Mouse (Mus musculus) macrophage (primary cell): ENCODE results near the gene Dis3l2. TPM values are rescaled to one million over a fixed set of nuclear protein-coding genes. Genes with fewer than 3 reads are reported as not detected.

Experiments
- H3K27ac ChIP-seq: fragments of 350-480 bp; formaldehyde crosslinking; 2 replicates; pipeline ENCODE4 v1.9.0; 2021
- H3K36me3 ChIP-seq: fragments of 350-480 bp; formaldehyde crosslinking; 2 replicates; pipeline ENCODE4 v1.9.0; 2021; ENCODE audit errors: inconsistent target
- H3K4me3 ChIP-seq: fragments of 350-480 bp; formaldehyde crosslinking; 2 replicates; pipeline ENCODE4 v1.9.0; 2021; ENCODE audit errors: inconsistent target
- H3K79me2 ChIP-seq: fragments of 350-480 bp; formaldehyde crosslinking; 2 replicates; pipeline ENCODE4 v1.9.0; 2021; ENCODE audit errors: inconsistent target
- WGBS: methylation state at CpG from one replicate; pipeline ENCODE4 v1.1.7; 2026; ENCODE audit warnings: inconsistent platforms; ENCODE audit not compliant: missing documents; 5-methylcytosine and 5-hydroxymethylcytosine counted together
- polyA plus RNA-seq: library from polyadenylated mRNA; stranded (reverse); fragments of 250-400 nt; gene quantifications from 3 replicates; pipeline ENCODE4 v1.2.4, GENCODE M21; 2018; ENCODE audit warnings: inconsistent platforms

Dis3l2 gene
- polyA plus RNA-seq, 1 experiment from 2014 or later, result 14.0 TPM

- H3K79me2 ChIP-seq, result no peaks in the 10 kb centered on the region
- no peaks in the 10 kb centered on the region for H3K36me3 ChIP-seq
- WGBS, result 100% methylated on average over 1 of the region's 1 CpGs
- no peak overlapping the region for H3K4me3 ChIP-seq
- H3K27ac ChIP-seq, result no peak overlapping the region
Observed at GRCm38 (mm10) chr1:87030652-87031051, 327.0 kb downstream of the Dis3l2 start.

- no peaks in the 10 kb centered on the region for H3K36me3 ChIP-seq
- no peak overlapping the region for H3K4me3 ChIP-seq
- H3K79me2 ChIP-seq, result no peaks in the 10 kb centered on the region
- WGBS, result 97% methylated on average over 7 of the region's 7 CpGs
- no peak overlapping the region for H3K27ac ChIP-seq
Observed at GRCm38 (mm10) chr1:87032466-87032865, 328.9 kb downstream of the Dis3l2 start.

DNA sequence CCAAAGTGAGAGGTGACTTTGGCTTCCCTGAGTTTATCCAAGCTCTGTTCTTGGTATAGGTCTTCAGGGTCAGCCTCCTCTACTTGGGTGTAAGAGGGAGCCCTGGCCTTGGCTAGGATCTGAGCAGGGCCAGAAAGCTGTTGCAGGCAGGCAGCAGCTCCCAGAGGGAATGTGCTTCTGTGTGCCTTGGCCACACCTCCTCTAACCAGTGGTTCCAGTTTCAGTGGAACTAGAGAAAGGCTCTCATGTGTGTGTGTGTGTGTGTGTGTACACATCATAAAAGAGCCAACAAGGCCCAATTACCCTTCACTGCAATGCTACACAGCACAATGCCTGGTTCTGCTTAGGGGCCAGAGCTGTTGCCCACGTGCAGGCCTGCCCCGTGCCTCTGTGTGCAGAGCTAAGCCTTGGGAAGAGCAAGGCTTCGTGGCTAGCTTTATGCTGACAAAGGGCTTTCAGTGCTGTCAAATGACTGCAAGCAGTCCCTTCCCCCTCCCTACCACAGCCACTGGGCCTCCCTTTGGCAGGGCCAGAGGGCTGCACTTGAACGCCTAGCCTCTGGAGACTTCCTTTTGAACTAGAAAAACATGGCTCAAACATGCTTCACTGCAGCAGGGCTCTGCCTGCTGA, 332.0 kb downstream of the Dis3l2 start:
- Histone ChIP-seq H3K4me3 (no peak overlapping the region), H3K79me2 (no peaks in the 10 kb centered on the region), H3K36me3 (no peaks in the 10 kb centered on the region), H3K27ac (peak overlapping the region; percentile 92)
- 33% methylated on average over 1 of the region's 4 CpGs for WGBS

DNA sequence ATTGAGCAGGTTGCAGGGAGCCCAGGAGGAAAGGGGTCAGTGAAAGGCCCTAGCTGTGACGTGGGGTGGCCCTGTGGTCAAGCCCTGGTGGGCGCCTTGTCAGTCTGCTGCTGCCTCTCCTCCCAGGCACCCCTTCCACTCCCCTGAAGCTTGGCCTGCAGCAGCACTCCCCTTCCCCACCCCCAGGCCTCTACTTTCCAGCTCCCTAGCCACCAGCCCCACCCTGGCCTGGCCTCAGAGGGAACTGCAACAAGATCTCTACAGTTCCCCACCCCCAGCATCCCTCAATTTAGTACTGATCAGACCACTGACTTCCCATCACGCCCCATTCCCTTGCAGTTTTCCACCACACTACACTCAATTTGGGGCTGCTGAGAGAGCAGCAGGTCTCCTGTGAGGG, 332.7 kb downstream of the Dis3l2 start:
- Histone ChIP-seq H3K36me3 (no peaks in the 10 kb centered on the region), H3K4me3 (no peak overlapping the region), H3K79me2 (no peaks in the 10 kb centered on the region), H3K27ac (peak overlapping the region; percentile 92)
- 97% methylated on average over 3 of the region's 3 CpGs for WGBS

DNA sequence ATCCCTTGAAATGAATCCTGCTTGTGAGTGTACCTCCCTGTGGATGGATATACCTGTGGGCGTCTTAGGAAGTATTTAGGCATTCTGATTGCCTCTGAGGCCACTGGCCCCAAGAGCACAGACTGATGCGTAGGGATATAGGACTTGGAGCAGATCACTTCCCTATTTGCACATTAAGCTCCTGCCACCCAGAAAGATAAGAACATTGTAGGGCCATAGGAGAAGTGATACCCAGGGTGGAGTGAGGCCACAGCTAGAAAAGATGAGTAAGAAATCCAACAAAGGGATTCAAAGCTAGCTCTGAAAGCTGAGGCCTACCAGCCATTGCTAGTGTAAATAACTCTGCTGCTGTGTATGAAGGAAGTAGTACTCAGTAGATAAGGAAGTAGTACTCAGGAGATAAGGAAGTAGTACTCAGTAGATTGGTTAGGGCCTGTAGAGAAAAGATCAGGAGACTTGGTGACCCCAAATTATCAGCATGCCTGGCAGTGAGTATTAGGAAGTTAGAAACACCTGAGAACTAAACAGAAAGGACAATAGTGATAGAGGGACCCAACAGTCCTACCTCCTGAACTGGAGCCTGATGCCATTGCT, 335.0 kb downstream of the Dis3l2 start:
- Histone ChIP-seq H3K27ac (no peak overlapping the region), H3K36me3 (no peaks in the 10 kb centered on the region), H3K79me2 (no peaks in the 10 kb centered on the region), H3K4me3 (no peak overlapping the region)
- 94% methylated on average over 2 of the region's 2 CpGs for WGBS

DNA sequence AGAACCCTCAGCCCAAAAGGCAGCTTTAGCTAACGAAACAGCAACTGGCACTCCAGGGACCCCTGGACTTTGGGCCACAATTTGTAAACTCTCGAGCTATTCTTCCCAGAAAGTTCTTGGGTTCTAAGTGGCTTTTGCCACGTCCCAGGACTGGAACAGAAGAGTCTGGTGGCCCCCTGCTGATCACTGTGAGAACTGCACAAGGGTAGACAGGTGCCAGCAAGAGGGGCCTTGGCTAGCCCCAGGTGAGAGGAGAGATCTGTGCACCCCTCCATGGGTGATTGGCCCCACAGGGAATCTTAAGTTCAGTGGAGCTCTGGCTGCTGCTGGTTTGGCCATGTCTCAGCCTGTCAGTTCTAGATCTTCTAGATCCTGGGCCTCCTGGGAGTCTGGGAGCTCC, 337.5 kb downstream of the Dis3l2 start:
- H3K79me2 ChIP-seq, result no peaks in the 10 kb centered on the region
- H3K36me3 ChIP-seq, result no peaks in the 10 kb centered on the region
- WGBS, result 25% methylated on average over 3 of the region's 3 CpGs
- H3K27ac ChIP-seq, result no peak overlapping the region
- no peak overlapping the region for H3K4me3 ChIP-seq

- H3K36me3 ChIP-seq, result no peaks in the 10 kb centered on the region
- H3K79me2 ChIP-seq, result no peaks in the 10 kb centered on the region
- no peak overlapping the region for H3K27ac ChIP-seq
- 0% methylated on average over 1 of the region's 1 CpGs for WGBS
- no peak overlapping the region for H3K4me3 ChIP-seq
Observed at GRCm38 (mm10) chr1:87041814-87042438, 338.3 kb downstream of the Dis3l2 start.

- 94% methylated on average over 2 of the region's 3 CpGs for WGBS
- Histone ChIP-seq H3K27ac (no peak overlapping the region), H3K79me2 (no peaks in the 10 kb centered on the region), H3K36me3 (no peaks in the 10 kb centered on the region), H3K4me3 (no peak overlapping the region)
Observed at GRCm38 (mm10) chr1:87050072-87050471, 346.5 kb downstream of the Dis3l2 start.

GRCm38 (mm10) chr1:87050700-87051099, 347.1 kb downstream of the Dis3l2 start:
- H3K4me3 ChIP-seq, result no peak overlapping the region
- no peak overlapping the region for H3K27ac ChIP-seq
- WGBS, result 92% methylated on average over 1 of the region's 1 CpGs
- H3K36me3 ChIP-seq, result no peaks in the 10 kb centered on the region
- H3K79me2 ChIP-seq, result no peaks in the 10 kb centered on the region

DNA sequence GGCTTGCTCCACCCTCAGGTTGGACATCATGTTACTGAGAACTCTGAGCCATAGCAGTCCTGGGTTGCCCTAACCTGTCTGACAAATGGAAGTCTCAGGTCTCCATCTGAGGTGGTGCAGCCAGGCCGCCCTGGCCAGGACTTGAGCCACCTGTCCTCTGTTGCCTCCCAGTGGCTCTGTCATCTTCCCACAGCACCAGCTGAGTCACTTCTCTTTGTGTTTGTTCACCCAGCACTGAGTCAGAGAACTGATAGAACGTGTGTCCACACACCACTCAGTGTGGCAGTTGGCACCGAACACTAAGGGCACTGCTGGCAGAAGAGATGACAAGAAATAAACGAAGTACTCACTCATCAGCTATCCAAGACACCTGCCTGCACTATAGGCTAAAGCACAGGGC, 347.8 kb downstream of the Dis3l2 start:
- WGBS, result 89% methylated on average over 4 of the region's 4 CpGs
- no peak overlapping the region for H3K4me3 ChIP-seq
- no peak overlapping the region for H3K27ac ChIP-seq
- no peaks in the 10 kb centered on the region for H3K79me2 ChIP-seq
- no peaks in the 10 kb centered on the region for H3K36me3 ChIP-seq

DNA sequence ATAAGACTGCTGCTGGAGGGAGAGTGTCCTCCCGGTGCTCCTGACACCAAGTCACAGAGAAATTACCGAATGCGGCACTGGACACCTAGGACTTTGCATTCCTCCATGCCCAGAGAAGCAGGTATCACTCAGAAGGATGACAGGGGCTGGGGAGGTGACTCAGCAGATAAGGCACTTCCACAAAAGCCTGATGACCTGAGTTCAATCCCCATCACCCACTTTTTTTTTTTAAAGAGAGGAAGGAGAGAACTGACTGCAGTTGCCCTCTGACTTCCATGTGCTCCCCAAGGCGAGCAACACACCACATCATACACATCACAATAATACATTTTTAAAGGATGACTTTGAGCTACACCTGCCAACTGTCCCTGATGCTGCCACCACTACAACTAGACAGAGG, 353.5 kb downstream of the Dis3l2 start:
- Histone ChIP-seq H3K36me3 (no peaks in the 10 kb centered on the region), H3K4me3 (no peak overlapping the region), H3K27ac (no peak overlapping the region), H3K79me2 (no peaks in the 10 kb centered on the region)
- 87% methylated on average over 3 of the region's 4 CpGs for WGBS

- 80% methylated on average over 8 of the region's 8 CpGs for WGBS
- Histone ChIP-seq H3K27ac (no peak overlapping the region), H3K36me3 (no peaks in the 10 kb centered on the region), H3K79me2 (no peaks in the 10 kb centered on the region), H3K4me3 (no peak overlapping the region)
Observed at GRCm38 (mm10) chr1:87059042-87059665, 355.5 kb downstream of the Dis3l2 start.

DNA sequence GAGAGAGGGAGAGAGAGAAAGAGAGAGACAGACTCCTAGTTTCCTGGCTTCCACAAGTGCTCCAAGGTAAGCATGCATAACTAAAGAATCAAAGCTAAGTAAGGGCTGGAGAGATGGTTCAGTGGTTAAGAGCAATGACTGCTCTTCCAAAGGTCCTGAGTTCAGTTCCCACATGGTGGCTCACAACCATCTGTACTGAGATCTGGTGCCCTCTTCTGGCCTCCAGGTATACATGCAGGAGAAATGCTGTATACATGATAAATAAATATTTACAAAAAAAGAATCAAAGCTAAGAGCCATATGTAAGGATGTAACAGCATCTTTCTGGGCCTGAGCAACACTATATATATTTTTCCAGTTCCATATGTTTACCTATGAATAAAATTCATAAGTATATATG, 357.3 kb downstream of the Dis3l2 start:
- H3K4me3 ChIP-seq, result no peak overlapping the region
- H3K36me3 ChIP-seq, result no peaks in the 10 kb centered on the region
- no peaks in the 10 kb centered on the region for H3K79me2 ChIP-seq
- H3K27ac ChIP-seq, result no peak overlapping the region

DNA sequence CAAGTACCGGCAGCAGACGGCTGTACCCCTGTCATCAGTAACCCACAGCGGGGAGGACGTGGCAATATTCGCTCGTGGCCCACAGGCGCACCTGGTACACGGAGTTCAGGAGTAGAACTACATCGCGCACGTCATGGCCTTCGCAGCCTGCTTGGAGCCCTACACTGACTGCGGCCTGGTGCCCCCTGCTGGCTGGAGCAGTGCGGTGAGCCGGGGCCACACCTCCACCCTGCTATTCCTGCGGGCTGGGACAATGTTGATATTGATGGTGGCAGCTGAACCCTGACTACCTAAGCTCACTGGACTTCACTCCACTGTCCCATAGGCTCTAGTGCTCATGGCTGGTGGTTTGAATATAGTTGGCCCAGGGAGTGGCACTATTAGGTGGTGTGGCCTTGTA, 367.1 kb downstream of the Dis3l2 start:
- H3K27ac ChIP-seq, result no peak overlapping the region
- 60% methylated on average over 16 of the region's 16 CpGs for WGBS
- no peaks in the 10 kb centered on the region for H3K36me3 ChIP-seq
- no peak overlapping the region for H3K4me3 ChIP-seq
- H3K79me2 ChIP-seq, result no peaks in the 10 kb centered on the region

GRCm38 (mm10) chr1:87073776-87074175, 370.2 kb downstream of the Dis3l2 start:
- no peaks in the 10 kb centered on the region for H3K79me2 ChIP-seq
- H3K36me3 ChIP-seq, result no peaks in the 10 kb centered on the region
- no peak overlapping the region for H3K27ac ChIP-seq
- WGBS, result 95% methylated on average over 8 of the region's 8 CpGs
- H3K4me3 ChIP-seq, result no peak overlapping the region
